Comparison of ENCODE assay signal across 12 mouse cellular contexts in the genomic region with DNA sequence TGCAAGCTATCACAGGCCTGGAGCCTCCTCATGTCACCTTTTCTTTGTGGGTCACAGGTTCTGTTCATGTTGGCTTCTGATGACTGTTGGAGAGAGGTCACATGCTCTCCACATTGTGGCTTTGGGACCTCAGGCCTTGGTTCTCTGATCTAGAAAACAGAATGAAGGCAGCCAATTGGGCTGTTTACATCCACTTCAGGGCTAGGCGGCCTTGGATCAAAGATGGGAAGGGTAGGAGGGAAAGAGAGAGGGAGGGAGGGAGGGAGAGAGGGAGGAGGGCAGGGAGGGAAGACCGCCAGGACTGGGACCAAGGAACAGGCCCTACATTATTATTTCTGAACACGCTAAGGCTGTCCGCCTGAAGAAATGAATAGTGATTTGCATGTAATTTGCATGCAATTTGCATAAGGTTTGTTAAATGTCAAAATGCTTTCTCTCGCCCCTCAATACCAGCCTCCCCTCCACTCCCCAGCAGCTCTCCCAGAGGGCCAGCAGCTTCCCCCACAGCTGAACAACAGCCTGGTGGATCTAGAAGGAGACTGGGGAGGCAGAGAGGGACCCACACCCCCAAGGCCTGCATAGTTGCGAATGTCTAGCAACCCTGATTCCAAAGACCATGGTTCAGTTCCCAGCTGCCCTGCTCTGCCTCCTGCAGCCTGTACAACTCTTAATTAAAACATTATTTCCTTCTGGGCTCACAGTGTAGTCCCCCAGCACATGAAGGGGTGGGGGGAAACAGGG. TPM values are rescaled to one million over a fixed set of nuclear protein-coding genes. Genes with fewer than 3 reads are reported as not detected.
DNase-seq lines count a peak whose midpoint lies in the region; ATAC-seq and TF ChIP-seq lines count a peak whose summit lies in the region.
"Had no signal": no experiment of that assay in that cellular context is flagged by ENCODE, and none has a peak within 500 bp of the region (broad histone marks: within the 10 kb centered on the region; RNA-seq: fewer than 3 reads in every experiment).

No protein-coding gene starts in this region.

- H3K27ac ChIP-seq in hindbrain, embryonic 14.5 days, result peak overlapping the region; percentile 89
- peak overlapping the region; percentile 36 for H3K27ac ChIP-seq in olfactory bulb, adult 2 months (ENCODE audit: insufficient read depth, low read depth, low read length)
- H3K27ac ChIP-seq: embryonic facial prominence, embryonic 12.5 days; liver, embryonic 13.5 days had no signal

- peak; percentile 87 for ATAC-seq in hindbrain, embryonic 14.5 days (ENCODE audit: low FRiP score)

- H3K4me3 ChIP-seq in hindbrain, embryonic 14.5 days (replicated peaks; ENCODE audit: low read length), result no peak overlapping the region
- no peak overlapping the region for H3K4me3 ChIP-seq in olfactory bulb, adult 2 months (ENCODE audit: insufficient read depth, low read depth, low read length)
- H3K4me3 ChIP-seq: embryonic facial prominence, embryonic 12.5 days; liver, embryonic 13.5 days; megakaryocyte, embryonic 14.5 days had no signal

- no peak for TF ChIP-seq POLR2A in olfactory bulb, adult 2 months (IDR thresholded peaks at IDR 0.05; ENCODE audit: insufficient read depth, low read depth, low read length)

- TF ChIP-seq CTCF in olfactory bulb, adult 2 months (IDR thresholded peaks at IDR 0.05; ENCODE audit: insufficient read depth, low read depth, low read length), result no peak

- no peaks in the 10 kb centered on the region for H3K36me3 ChIP-seq in hindbrain, embryonic 14.5 days (replicated peaks; ENCODE audit: control insufficient read depth, insufficient read depth)
- H3K36me3 ChIP-seq: embryonic facial prominence, embryonic 12.5 days; liver, embryonic 13.5 days had no signal

- H3K9me3 ChIP-seq in hindbrain, embryonic 14.5 days (ENCODE audit: control insufficient read depth, low read length), result no peaks in the 10 kb centered on the region
- H3K9me3 ChIP-seq: embryonic facial prominence, embryonic 12.5 days; liver, embryonic 13.5 days; megakaryocyte, embryonic 14.5 days had no signal

- WGBS in hindbrain, embryonic 14.5 days, result 27% methylated on average over 6 of the region's 6 CpGs
- 51% methylated on average over 6 of the region's 6 CpGs for WGBS in olfactory bulb, adult 2 months

- peaks cover 30% of the 10 kb centered on the region for H3K4me1 ChIP-seq in hindbrain, embryonic 14.5 days (replicated peaks; ENCODE audit: control insufficient read depth, insufficient read depth, low read length)
- peaks cover 25% of the 10 kb centered on the region for H3K4me1 ChIP-seq in olfactory bulb, adult 2 months (ENCODE audit: control insufficient read depth, insufficient read depth, low read length)

- 0 out of 2 replicates have a peak overlapping the region, but pooled peaks have one; percentile 24 for H3K9ac ChIP-seq in hindbrain, embryonic 14.5 days
- H3K9ac ChIP-seq: embryonic facial prominence, embryonic 12.5 days; liver, embryonic 13.5 days had no signal

- no peaks in the 10 kb centered on the region for H3K27me3 ChIP-seq in hindbrain, embryonic 14.5 days (ENCODE audit: control insufficient read depth, insufficient read depth, low read length)
- H3K27me3 ChIP-seq: embryonic facial prominence, embryonic 12.5 days; liver, embryonic 13.5 days had no signal

- DNase-seq in adrenal gland, postnatal 10 days, result peak; percentile 1
- DNase-seq in adrenal gland, adult 8-10 months, result no peak
- DNase-seq in right cerebral cortex, postnatal 10 days (ENCODE audit: low spot score in 2 of 2), result peak; percentile 68 to 78
- DNase-seq in right cerebral cortex, postnatal 36 days (ENCODE audit: low spot score in 2 of 2), result no peak
- DNase-seq in hindbrain, embryonic 14.5 days (ENCODE audit: low spot score), result peak; percentile 55
- DNase-seq in spleen, adult 18-20 months, result no peak
- DNase-seq in embryo, embryonic 10.5 days (ENCODE audit: low spot score), result no peak
- DNase-seq: gastrocnemius, postnatal 25 days had no signal

- no peak overlapping the region for H3K4me2 ChIP-seq in hindbrain, embryonic 14.5 days (replicated peaks)
- H3K4me2 ChIP-seq: embryonic facial prominence, embryonic 12.5 days; liver, embryonic 13.5 days had no signal

RNA-seq across cellular contexts. Expression of gene Gm20219, which starts 2.2 kb away (rescaled TPM):
- under 1 TPM; 0.69 to 0.70 TPM for total RNA-seq in adrenal gland, postnatal 10 days (2021)
- total RNA-seq in adrenal gland, adult 8-10 months (2022), result 1 to 10 TPM in 2 of 4 experiments, under 1 TPM in 2; 0.73 to 2.1 (median 1.1) TPM
- 0.65 and 1.3 TPM in 2 replicates for polyA plus RNA-seq in hindbrain, embryonic 14.5 days (2014; fragmentation: Nextera tagmentation; extraction: Ambion mirVana)
- polyA plus RNA-seq in olfactory bulb, adult 2 months (2012; ENCODE audit: insufficient read depth, insufficient read length, low replicate concordance, missing spikeins), result not detected in 2 replicates

RNA-seq across cellular contexts. Expression of gene Safb2, which starts 32.4 kb away (rescaled TPM):
- 100 to 1,000 TPM in 1 of 2 experiments, 10 to 100 TPM in 1; 79.8 to 124 TPM for total RNA-seq in adrenal gland, postnatal 10 days (2021)
- total RNA-seq in adrenal gland, adult 8-10 months (2022), result 100 to 1,000 TPM in 3 of 4 experiments, 10 to 100 TPM in 1; 79.7 to 193 (median 154) TPM
- 47.5 and 49.6 TPM in 2 replicates for polyA plus RNA-seq in hindbrain, embryonic 14.5 days (2014; fragmentation: Nextera tagmentation; extraction: Ambion mirVana)
- polyA plus RNA-seq in olfactory bulb, adult 2 months (2012; ENCODE audit: insufficient read depth, insufficient read length, low replicate concordance, missing spikeins), result 339 TPM in 1 of 2 replicates, not detected in the other

RNA-seq across cellular contexts. Expression of gene Safb, which starts 32.6 kb away (rescaled TPM):
- total RNA-seq in adrenal gland, postnatal 10 days (2021), result 100 to 1,000 TPM in 1 of 2 experiments, 10 to 100 TPM in 1; 92.1 to 113 TPM
- total RNA-seq in adrenal gland, adult 8-10 months (2022), result 100 to 1,000 TPM in 3 of 4 experiments, 10 to 100 TPM in 1; 87.8 to 184 (median 132) TPM
- 75.7 and 75.8 TPM in 2 replicates for polyA plus RNA-seq in hindbrain, embryonic 14.5 days (2014; fragmentation: Nextera tagmentation; extraction: Ambion mirVana)
- polyA plus RNA-seq in olfactory bulb, adult 2 months (2012; ENCODE audit: insufficient read depth, insufficient read length, low replicate concordance, missing spikeins), result 696 TPM in 1 of 2 replicates, not detected in the other

RNA-seq across cellular contexts. Expression of gene Znrf4, which starts 39.8 kb away (rescaled TPM):
- total RNA-seq in adrenal gland, postnatal 10 days (2021), result not detected
- not detected for total RNA-seq in adrenal gland, adult 8-10 months (2022)
- polyA plus RNA-seq in hindbrain, embryonic 14.5 days (2014; fragmentation: Nextera tagmentation; extraction: Ambion mirVana), result not detected in 2 replicates
- polyA plus RNA-seq in olfactory bulb, adult 2 months (2012; ENCODE audit: insufficient read depth, insufficient read length, low replicate concordance, missing spikeins), result not detected in 2 replicates
- total RNA-seq: gastrocnemius, postnatal 25 days had no signal
- polyA plus RNA-seq: embryonic facial prominence, embryonic 12.5 days; liver, embryonic 13.5 days had no signal

RNA-seq across cellular contexts. Expression of gene 2410015M20Rik, which starts 57.6 kb away (rescaled TPM):
- 100 to 1,000 TPM; 468 to 485 TPM for total RNA-seq in adrenal gland, postnatal 10 days (2021)
- 100 to 1,000 TPM; 245 to 323 (median 277) TPM for total RNA-seq in adrenal gland, adult 8-10 months (2022)
- polyA plus RNA-seq in hindbrain, embryonic 14.5 days (2014; fragmentation: Nextera tagmentation; extraction: Ambion mirVana), result 179 and 193 TPM in 2 replicates
- polyA plus RNA-seq in olfactory bulb, adult 2 months (2012; ENCODE audit: insufficient read depth, insufficient read length, low replicate concordance, missing spikeins), result not detected in 2 replicates

Comparison
In these comparisons a context has a peak if more than half of its experiments do, and no peak if none do; other contexts are left out.
1. DNase-seq: peak in adrenal gland, postnatal 10 days (single experiment), right cerebral cortex, postnatal 10 days (2 of 2) and hindbrain, embryonic 14.5 days (single experiment); none in adrenal gland, adult 8-10 months (single experiment), right cerebral cortex, postnatal 36 days (0 of 2), spleen, adult 18-20 months (0 of 2) and embryo, embryonic 10.5 days (single experiment).